Mouse (Mus musculus): ENCODE results near the gene Gtdc1. TPM values are rescaled to one million over a fixed set of nuclear protein-coding genes. Genes with fewer than 3 reads are reported as not detected.

The Gtdc1 gene
- total and polyA plus RNA-seq, 3 experiments, result 6.2 to 17.7 (median 16.5) TPM

DNA sequence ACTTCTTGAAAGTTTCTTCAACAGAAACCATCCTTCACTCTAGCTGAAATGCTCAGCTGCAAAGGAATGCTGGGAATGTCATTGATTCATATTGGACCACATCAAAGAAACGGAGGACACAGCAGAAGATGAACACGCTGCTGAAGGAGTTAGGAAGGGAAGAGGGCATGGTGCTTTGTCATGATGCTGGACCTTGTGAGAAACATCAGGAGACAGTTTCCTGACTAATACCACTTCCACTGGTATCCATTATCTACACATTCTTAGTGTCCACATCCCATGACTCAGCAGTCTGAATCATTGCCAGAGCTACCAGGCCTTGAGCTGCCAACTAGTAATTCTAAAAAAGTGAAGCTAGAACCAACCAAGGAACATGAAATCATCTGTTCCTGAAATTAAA, 41.8 kb upstream of the Gtdc1 start:
- intact Hi-C loops (cut with DNase I), result no loop called here
- H3K27ac ChIP-seq, result no peak overlapping the region
- no peaks in the 10 kb centered on the region for H3K27me3 ChIP-seq (ENCODE audit: control insufficient read depth, insufficient read depth, low read length)
- no peak overlapping the region for H3K9ac ChIP-seq (ENCODE audit: low read depth, low read length)
- H3K4me1 ChIP-seq (ENCODE audit: control insufficient read depth, insufficient read depth, low read length), result no peaks in the 10 kb centered on the region; the same call in 1 of the 2 replicates
- DNase-seq, result no peak
- 79% methylated on average over 2 of the region's 2 CpGs for WGBS
- no peak overlapping the region for H3K4me3 ChIP-seq
- H3K79me2 ChIP-seq (replicated peaks; ENCODE audit: control insufficient read depth, insufficient read depth, low read length), result no peaks in the 10 kb centered on the region
- TF ChIP-seq EP300 (IDR thresholded peaks at IDR 0.05; ENCODE audit: insufficient read depth, low read depth, low read length), result no peak
- TF ChIP-seq CTCF (IDR thresholded peaks at IDR 0.05), result no peak
- TF ChIP-seq POLR2A (IDR thresholded peaks at IDR 0.05; ENCODE audit: insufficient read depth, low read depth, low read length), result no peak
- no peaks in the 10 kb centered on the region for H3K36me3 ChIP-seq (ENCODE audit: control insufficient read depth, insufficient read depth, low read length)

DNA sequence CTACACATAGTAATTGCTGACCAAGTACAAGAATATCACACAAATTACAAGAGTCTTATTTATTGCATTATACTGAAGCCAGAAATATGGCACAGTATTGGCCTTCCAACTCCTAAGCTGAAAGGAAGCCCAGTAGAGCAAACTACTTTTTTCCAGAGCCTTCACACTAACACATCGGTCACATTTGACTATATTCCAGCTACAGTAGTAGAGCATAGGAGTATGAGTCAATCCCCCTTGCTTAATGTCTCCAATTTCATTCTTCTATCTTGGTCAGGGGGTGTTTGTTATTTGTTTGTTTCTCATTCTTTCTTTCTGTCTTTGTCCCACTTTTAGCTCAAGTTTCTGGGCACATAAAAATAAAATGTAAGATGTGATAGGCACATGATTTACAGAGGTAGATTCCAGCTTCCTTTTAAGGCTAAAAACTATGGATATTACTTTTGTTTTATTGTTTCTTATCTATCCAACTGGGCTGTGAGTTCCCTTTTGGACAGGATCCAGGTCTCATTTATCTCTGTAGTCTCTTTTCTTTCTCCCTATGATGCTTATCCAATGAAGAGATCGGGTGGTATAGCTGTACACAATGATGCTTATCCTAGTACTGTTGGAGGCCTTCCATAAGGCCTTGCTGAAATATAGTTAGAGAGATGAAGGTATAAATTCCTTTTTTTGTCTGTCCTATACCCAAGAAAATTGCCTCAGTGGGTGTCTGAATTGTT, 38.5 kb upstream of the Gtdc1 start:
- Histone ChIP-seq H3K9ac (ENCODE audit: low read depth, low read length) (no peak overlapping the region), H3K79me2 (replicated peaks; ENCODE audit: control insufficient read depth, insufficient read depth, low read length) (no peaks in the 10 kb centered on the region), H3K4me1 (ENCODE audit: control insufficient read depth, insufficient read depth, low read length) (no peaks in the 10 kb centered on the region; the same call in 1 of the 2 replicates), H3K27me3 (ENCODE audit: control insufficient read depth, insufficient read depth, low read length) (no peaks in the 10 kb centered on the region), H3K4me3 (no peak overlapping the region), H3K27ac (no peak overlapping the region), H3K36me3 (ENCODE audit: control insufficient read depth, insufficient read depth, low read length) (no peaks in the 10 kb centered on the region)
- DNase-seq, result no peak
- WGBS, result 44% methylated on average over 2 of the region's 2 CpGs
- TF ChIP-seq POLR2A (IDR thresholded peaks at IDR 0.05; ENCODE audit: insufficient read depth, low read depth, low read length) (no peak), CTCF (IDR thresholded peaks at IDR 0.05) (no peak), EP300 (IDR thresholded peaks at IDR 0.05; ENCODE audit: insufficient read depth, low read depth, low read length) (no peak)
- intact Hi-C loops (cut with DNase I), result no loop called here

DNA sequence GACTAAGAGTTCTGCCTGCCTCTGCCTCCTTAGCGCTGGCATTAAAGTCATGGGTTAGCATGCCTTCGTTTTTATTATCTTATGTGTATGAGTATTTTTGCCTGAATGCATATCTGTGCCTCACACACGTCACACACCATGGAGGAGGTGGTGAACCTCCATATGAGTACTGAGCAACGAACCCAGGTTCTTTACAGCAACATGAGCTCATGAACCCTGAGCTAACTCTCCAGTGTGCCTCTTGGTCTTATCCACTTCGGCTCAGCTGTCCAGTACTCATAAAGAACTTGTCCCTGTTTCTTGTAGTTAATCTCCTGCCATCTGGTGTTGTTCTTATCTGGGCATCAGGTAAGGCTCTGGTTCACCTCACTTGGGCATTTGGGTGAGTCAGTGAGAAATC, 35.2 kb upstream of the Gtdc1 start:
- Histone ChIP-seq H3K79me2 (replicated peaks; ENCODE audit: control insufficient read depth, insufficient read depth, low read length) (no peaks in the 10 kb centered on the region), H3K27ac (no peak overlapping the region), H3K36me3 (ENCODE audit: control insufficient read depth, insufficient read depth, low read length) (no peaks in the 10 kb centered on the region), H3K9ac (ENCODE audit: low read depth, low read length) (no peak overlapping the region), H3K4me1 (ENCODE audit: control insufficient read depth, insufficient read depth, low read length) (no peaks in the 10 kb centered on the region), H3K4me3 (no peak overlapping the region), H3K27me3 (ENCODE audit: control insufficient read depth, insufficient read depth, low read length) (no peaks in the 10 kb centered on the region)
- 89% methylated on average over 5 of the region's 5 CpGs for WGBS
- TF ChIP-seq EP300 (IDR thresholded peaks at IDR 0.05; ENCODE audit: insufficient read depth, low read depth, low read length) (no peak), CTCF (IDR thresholded peaks at IDR 0.05) (no peak), POLR2A (IDR thresholded peaks at IDR 0.05; ENCODE audit: insufficient read depth, low read depth, low read length) (no peak)
- intact Hi-C loops (cut with DNase I), result no loop called here
- DNase-seq, result no peak

DNA sequence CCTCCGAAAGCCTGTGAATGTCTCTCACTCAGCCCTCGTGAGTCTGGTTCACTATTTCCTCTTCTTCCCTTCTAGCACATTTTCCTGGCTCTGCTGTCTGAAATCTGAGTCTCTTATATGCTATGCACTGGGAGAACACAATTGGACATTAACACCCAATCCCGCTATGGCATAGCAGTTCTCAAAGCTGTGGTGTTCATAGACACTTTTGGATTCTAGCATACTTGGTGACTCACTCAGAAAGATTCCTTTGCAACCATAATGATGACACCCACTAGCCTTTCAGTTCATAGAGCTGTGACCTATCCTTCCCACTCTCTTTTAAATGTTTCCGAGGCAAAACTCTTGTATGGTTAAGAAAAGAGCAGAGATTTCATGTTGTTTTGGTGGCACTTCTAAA, 33.7 kb upstream of the Gtdc1 start:
- DNase-seq, result no peak
- no peaks in the 10 kb centered on the region for H3K27me3 ChIP-seq (ENCODE audit: control insufficient read depth, insufficient read depth, low read length)
- H3K4me1 ChIP-seq (ENCODE audit: control insufficient read depth, insufficient read depth, low read length), result no peaks in the 10 kb centered on the region
- no peak overlapping the region for H3K27ac ChIP-seq
- no peak overlapping the region for H3K4me3 ChIP-seq
- WGBS, result 83% methylated on average over 4 of the region's 4 CpGs
- no peak for TF ChIP-seq POLR2A (IDR thresholded peaks at IDR 0.05; ENCODE audit: insufficient read depth, low read depth, low read length)
- no peak for TF ChIP-seq CTCF (IDR thresholded peaks at IDR 0.05)
- no peak for TF ChIP-seq EP300 (IDR thresholded peaks at IDR 0.05; ENCODE audit: insufficient read depth, low read depth, low read length)
- no peaks in the 10 kb centered on the region for H3K79me2 ChIP-seq (replicated peaks; ENCODE audit: control insufficient read depth, insufficient read depth, low read length)
- no peaks in the 10 kb centered on the region for H3K36me3 ChIP-seq (ENCODE audit: control insufficient read depth, insufficient read depth, low read length)
- intact Hi-C loops (cut with DNase I), result no loop called here
- no peak overlapping the region for H3K9ac ChIP-seq (ENCODE audit: low read depth, low read length)

DNA sequence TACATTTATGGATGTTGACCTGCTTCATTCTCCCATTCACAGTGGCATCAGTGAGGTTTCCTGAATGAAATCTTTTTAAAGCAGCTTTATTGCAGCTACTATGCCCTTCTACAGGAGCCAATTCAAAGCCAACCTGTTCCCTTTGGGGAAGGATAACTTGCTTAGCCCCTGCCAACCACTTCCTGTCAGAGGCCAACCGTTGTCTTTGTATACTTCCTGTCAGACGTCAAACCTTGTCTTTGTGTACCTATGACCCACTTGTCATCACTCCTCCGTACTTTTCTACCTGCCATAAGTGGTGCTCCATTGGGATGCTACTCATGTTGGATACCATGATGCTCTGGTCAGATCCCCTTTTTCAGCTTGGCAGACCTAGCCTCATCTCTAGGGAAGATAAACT, 33.1 kb upstream of the Gtdc1 start:
- WGBS, result 49% methylated on average over 3 of the region's 3 CpGs
- no peak overlapping the region for H3K9ac ChIP-seq (ENCODE audit: low read depth, low read length)
- H3K79me2 ChIP-seq (replicated peaks; ENCODE audit: control insufficient read depth, insufficient read depth, low read length), result no peaks in the 10 kb centered on the region
- H3K36me3 ChIP-seq (ENCODE audit: control insufficient read depth, insufficient read depth, low read length), result no peaks in the 10 kb centered on the region
- H3K27ac ChIP-seq, result no peak overlapping the region
- intact Hi-C loops (cut with DNase I), result no loop called here
- DNase-seq, result no peak
- H3K27me3 ChIP-seq (ENCODE audit: control insufficient read depth, insufficient read depth, low read length), result no peaks in the 10 kb centered on the region
- TF ChIP-seq CTCF (IDR thresholded peaks at IDR 0.05) (no peak), EP300 (IDR thresholded peaks at IDR 0.05; ENCODE audit: insufficient read depth, low read depth, low read length) (no peak), POLR2A (IDR thresholded peaks at IDR 0.05; ENCODE audit: insufficient read depth, low read depth, low read length) (no peak)
- no peaks in the 10 kb centered on the region for H3K4me1 ChIP-seq (ENCODE audit: control insufficient read depth, insufficient read depth, low read length)
- H3K4me3 ChIP-seq, result no peak overlapping the region

DNA sequence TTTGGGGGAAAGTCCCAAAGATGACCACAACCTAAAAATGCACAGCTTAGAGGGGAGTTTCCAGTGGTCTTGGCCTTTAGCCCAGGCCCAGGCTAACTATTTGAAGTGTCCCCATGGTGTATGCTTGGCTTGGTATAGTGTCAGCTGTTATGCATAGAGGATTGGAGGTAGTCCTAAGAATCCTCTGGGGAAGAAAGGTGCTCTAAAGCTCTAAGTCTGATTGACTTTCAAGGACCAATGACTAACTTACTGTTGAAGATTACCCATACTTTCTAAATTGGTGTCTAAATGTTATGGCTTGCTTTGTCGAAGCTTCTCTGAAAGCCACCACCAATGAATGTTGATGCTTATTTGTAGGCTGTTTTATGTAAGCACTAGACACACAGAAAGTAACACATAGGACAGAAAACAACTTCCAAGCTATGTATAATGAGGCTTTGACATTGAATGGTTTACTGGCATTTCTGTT, 29.9 kb upstream of the Gtdc1 start:
- Histone ChIP-seq H3K4me1 (ENCODE audit: control insufficient read depth, insufficient read depth, low read length) (peaks cover 5% of the 10 kb centered on the region), H3K27me3 (ENCODE audit: control insufficient read depth, insufficient read depth, low read length) (no peaks in the 10 kb centered on the region), H3K27ac (no peak overlapping the region; the same call in 1 of the 2 replicates), H3K79me2 (replicated peaks; ENCODE audit: control insufficient read depth, insufficient read depth, low read length) (no peaks in the 10 kb centered on the region), H3K4me3 (no peak overlapping the region), H3K9ac (ENCODE audit: low read depth, low read length) (no peak overlapping the region), H3K36me3 (ENCODE audit: control insufficient read depth, insufficient read depth, low read length) (peaks cover 3% of the 10 kb centered on the region)
- 98% methylated on average over 1 of the region's 1 CpGs for WGBS
- TF ChIP-seq POLR2A (IDR thresholded peaks at IDR 0.05; ENCODE audit: insufficient read depth, low read depth, low read length) (no peak), CTCF (IDR thresholded peaks at IDR 0.05) (no peak), EP300 (IDR thresholded peaks at IDR 0.05; ENCODE audit: insufficient read depth, low read depth, low read length) (no peak)
- DNase-seq, result no peak
- intact Hi-C loops (cut with DNase I), result no loop called here
